Mouse (Mus musculus) 3134 (cell line): Measurements from ENCODE around the gene Trem2.
A peak's percentile ranks its signal among the peaks of the same experiment; 100 is the strongest.
"Not testable (repeated sequence)": the region's sequence is repeated elsewhere in the genome, so short reads cannot be mapped to it uniquely, and the experiment has no call there.

ENCODE experiments used
- DNase-seq: peaks from one replicate; pipeline ENCODE4 v3.0.0-alpha.2; 2011; ENCODE audit warnings: low spot score; ENCODE audit not compliant: insufficient read length; ENCODE audit errors: extremely low read depth

The Trem2 gene

DNA sequence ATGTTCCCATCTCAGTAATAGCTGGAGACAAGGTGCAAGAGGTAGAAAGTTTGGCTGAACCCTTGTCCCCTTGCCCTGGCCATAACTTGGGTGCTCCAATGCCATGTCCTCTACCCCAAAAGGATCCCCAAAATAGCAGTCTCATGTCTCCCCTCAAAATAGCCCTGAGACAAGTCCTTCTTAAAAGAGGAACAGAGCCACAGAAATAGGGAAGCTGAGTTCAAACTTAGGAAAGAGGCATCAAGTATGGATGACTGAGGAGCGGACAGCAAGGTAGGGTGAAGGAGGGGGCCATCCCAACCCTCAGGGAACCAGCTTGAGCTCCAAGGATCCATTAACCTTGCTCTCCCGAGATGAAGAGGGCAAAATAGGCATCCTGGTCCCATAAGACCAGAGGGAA is 1.1 kb downstream of the Trem2 start:
- no peak for DNase-seq

DNA sequence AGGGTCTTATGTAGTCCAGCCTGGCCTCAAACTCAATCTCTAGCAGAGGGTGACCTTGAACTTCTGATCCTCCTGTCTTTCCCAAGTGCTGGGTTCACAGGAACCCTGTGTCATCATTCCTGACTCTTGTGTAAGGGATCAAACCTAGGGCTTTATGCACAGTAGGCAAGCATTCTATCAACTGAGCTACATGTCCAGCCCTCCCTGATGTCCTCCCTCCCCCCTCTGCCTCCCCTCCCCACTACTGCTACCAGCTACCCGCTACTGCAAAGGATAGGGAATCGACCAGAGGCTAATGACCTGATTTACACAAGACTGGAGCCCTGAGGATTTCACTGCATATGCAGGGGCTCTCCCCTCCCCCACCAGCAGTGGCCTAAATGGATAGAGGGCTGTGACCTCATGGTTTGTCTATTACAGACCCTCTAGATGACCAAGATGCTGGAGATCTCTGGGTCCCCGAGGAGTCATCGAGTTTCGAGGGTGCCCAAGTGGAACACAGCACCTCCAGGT is 4.5 kb downstream of the Trem2 start:
- no peak for DNase-seq

DNA sequence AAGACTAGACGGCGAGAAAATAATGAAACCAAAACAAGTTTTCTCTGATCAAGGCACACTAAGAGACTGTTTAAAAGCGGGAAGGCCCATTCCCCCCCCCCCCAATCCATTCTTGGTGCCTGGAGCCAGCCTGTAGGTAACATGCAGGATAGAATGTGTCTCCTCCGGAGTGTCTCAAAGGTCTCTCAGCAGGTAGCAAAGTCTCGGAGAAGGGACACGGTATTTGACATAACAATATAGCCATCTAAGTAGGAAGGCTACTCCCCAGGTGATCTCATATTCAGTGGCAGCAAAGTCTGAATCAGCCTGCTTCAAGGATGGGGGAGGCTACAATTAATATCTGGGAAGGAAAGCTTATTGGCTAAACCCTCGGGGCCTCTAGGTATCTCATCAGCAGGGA is 6.8 kb downstream of the Trem2 start:
- not testable (repeated sequence) for DNase-seq

DNA sequence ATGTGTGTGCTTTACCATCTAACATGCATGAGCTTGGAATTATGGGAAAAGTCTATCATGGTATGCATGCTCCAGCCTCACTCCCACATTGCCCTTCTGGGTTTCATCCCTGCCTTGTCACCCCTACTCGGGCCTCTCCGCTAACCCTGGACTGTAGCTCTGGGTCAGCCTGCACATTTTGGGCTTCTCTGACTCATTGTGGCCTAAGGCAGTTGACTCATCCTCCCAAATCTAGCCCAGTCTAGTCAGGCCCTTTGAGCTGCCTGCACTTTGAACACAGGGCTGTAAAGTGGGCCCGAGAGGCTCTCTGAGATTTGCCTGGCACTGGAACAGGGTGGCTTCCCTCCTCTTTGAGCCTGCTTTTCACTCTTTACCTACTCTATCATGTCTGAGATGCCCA is 9.6 kb downstream of the Trem2 start:
- DNase-seq: peak; percentile 83

DNA sequence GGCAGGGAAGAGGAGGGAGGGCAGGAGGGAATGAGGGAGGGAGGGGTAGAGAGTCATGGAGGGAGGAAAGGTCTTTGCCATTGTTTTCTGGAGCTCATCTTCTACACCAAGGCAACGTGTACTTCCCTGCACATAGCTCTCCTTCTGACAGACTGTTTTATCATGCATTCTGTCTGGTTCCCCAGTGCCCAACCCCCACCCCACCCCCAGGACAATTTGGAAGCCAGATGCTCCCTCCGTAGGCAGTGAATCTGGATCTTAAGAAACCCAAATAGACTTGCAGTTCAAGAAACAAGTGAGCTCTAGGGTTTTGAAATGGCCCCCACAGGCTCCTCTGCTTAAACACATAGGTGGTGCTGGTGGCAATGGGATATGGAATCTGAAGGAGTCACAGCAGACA is 11.7 kb downstream of the Trem2 start:
- DNase-seq: no peak

DNA sequence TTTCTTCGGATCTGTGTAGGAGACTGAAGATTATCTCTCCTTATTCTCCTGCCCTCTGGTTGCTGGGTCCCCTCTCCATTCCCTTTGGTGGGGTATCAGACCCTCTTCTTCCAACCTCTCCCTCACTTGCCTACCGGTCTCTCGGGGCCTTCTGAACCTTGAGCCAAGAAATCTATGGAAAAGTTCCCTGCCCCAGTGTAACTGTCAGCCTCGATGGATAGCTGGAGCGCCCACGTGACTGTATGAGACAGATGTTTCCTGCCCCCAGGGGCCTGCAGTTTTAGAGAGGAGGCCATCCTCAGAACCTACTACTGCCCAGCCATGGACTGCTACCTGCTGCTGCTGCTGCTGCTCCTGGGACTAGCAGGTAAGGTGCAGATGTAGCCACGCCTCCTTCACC is 13.4 kb downstream of the Trem2 start, which contains the start of gene Treml1:
Gene Treml1 (plus strand): TSS at position 301 of the 400 bp plus-strand sequence.
- no peak for DNase-seq

DNA sequence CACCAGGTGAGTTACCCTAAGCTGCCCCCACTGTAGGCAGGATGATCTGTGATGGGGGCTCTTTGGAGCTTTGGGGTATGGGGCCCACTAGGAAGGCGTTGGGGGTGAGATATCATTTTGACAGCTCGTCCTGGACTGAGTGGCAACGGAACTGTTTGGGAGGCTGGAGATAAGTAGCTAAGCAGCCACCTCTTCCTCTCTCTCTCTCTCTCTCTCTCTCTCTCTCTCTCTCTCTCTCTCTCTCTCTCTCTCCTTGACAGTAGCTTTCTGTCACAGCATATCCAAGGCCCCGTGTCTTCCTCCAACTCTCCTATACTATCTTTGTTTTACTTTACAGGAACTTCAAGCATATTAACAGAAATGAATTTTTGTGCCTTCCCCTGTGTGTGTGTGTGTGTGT is 14.3 kb downstream of the Trem2 start:
- DNase-seq: no peak

DNA sequence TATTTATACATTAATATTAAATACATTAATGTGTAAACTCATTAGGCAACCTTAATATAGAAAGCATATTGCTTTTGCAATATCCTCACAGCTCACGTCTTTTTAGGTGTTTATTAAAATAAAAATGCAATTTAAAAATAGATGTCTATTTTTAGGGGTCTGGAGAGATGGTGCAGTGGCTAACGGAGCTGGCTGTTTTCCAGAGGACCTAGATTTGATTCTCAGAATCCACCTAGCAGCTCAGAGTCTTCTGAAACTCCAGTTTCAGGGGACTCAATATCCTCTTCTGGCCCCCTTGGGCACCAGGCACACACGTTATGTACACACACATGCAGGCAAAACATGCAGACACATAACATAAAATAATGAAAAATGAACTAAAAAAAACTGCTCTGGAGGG is 16.1 kb downstream of the Trem2 start:
- no peak for DNase-seq

DNA sequence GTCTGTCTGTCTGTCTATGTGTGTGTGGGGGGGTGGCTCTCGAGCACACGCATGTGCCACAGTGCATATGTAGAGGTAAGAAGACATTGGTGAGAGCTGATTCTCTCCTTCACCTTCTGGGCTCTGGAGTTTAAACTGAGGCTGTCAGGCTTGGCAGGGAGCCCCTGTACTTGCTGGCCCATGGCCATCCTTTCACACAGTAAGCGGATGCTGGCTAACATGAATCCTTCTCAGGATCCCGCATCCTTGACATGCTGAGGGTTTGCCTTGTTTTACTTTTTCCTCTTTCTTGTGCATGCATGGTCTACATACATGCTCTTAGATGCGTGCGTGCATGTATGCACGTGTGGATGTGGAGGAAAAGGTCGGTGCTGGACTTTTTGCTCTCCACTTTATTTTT is 16.8 kb downstream of the Trem2 start:
- DNase-seq: no peak

DNA sequence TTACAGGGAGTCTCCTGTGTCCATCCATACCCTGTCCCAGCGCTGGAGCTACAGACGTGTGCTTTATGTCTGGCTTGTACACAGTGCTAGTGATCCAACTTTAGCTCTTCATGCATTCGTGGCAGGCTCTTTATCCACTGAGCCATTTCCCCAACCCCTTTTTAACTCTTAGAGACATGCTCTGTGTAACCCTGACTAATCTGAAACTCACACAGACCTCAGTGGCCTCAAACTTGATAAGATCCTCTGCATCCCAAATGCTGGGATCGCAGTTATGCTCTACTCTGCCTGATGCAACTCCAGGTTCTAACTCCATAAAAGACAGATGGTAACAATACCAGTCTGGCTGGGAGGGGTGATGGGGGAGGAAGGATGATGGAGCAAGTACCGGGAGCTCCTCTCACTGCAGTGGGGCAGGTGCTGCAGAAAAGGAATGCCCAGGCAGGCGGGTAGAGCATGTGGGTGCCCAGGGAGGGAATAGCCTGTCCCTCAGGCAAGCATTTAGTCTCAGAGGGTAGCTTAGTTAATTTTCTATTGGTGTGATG is 17.3 kb downstream of the Trem2 start:
- DNase-seq: no peak

DNA sequence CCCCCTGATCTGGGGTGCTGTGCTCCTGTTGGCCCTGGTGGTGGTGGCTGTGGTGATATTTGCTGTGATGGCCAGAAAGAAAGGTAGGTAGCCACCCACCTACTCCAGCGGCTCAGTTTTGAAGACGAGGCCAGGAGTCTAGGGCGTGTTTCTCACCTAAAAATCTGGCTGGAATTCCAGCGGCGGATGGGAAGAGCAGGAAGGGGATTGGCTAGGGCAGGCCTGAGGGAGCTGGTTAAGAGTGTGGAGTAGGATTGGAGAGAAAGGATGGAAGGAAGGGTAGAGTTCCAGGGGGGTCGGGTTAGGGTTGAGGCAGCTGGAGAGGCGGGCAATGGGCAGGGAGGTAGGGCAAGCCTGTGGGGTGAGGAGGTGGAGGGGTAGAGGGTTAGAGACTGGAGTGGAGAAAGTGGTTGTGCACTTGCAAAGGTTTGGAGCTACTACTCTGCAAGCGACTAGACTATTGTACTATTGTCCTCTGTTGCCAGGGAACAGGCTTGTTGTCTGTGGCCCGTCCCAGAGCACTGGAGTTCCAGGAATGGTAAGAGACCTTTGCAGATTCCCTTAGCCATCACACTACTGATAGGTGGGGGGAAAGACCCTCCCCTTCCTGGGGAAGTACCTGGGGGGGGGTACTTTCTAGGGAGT is 19.4 kb downstream of the Trem2 start:
- DNase-seq: no peak

DNA sequence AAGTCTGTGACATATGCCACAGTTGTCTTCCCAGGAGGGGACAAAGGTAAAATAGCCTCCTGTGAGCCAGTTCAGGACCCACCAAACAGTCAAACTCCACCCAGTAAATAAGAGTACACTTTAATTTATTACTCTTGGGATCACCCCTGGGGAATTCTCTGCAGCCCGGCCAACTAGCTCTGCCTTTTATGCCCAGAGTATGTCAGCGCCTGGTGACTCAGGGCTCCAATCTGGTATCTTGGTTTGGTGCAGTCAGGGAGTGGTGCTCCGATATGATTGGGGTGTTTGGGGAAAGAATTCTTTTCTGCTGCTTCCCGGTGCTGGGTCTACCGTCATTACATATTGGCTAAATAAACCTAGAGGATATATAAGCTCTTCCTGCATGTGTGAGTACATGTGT is 20.6 kb downstream of the Trem2 start:
- peak; percentile 20 for DNase-seq

DNA sequence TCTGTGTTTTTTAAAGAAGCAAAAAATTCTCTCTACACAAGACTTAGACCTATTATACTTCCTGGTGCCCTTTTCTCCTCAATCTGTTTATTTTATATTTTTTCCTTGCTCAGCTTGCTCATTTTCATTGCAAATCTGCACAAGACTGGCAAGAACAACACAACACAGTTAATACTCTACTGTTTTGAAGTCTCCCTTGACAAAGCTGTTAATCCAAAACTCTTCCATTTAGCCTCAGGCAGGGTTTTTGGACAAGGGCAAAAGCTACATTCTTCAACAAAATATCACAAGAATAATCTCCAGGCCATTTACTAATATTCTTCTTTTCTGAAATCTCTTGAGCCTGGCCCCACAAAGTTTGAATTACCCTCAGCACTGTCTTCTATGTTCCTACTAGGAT is 25.4 kb downstream of the Trem2 start:
- DNase-seq: no peak

DNA sequence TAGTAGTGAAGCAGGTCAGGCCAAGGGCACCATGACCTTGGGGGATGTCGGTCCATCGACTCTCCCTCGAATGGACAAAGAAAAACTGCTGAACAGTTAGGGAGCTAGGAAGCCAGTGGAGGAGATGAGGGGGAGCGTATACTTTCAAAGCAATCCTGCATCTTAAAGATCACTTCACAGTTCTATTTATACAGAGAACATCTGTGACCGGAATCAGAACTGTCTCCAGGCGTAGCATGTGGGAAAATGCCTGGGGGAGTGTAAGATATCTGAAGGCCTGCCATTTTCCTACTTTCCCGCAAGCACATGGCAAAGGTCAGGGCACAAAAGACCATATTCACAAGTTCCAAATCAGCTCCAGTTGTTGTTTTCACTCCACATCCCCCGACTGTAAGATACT is 26.8 kb downstream of the Trem2 start:
- no peak for DNase-seq

DNA sequence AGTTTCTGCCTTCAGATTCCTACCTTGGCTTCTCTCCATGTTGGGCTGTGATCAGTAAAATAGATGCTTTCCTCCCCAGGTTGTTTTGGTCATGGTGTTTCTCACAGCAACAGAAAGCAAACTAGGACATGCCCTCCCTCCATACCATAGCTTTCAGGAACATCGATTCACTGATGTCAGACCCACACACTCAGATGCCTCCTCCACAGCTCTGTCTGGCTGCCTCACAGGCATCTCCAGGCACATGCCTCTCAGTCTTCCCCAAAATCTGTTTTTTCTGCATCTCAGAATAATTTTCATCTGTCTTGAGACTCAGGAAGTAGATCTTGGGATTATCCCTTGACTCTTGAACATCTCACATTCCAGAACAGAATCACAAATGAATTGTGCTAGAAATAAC is 29.9 kb downstream of the Trem2 start:
- no peak for DNase-seq

DNA sequence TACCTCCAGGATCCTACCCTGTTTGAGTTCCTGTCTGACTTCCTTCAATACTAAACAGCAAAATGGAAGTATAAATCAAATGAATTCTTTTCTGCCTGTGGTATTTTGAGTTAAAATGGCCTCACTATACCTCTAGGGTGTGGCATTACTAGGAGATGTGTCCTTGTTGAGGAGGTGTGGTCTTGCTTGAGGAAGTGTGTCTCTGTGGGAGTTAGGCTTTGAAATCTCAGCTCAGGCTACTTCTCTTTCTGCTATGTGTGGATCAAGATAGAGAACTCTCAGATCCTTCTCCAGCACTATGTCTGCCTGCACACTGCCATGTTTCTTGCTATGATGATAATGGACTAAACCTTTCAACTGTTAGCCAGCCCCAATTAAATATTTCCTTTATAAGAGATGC is 32.8 kb downstream of the Trem2 start:
- no peak for DNase-seq

DNA sequence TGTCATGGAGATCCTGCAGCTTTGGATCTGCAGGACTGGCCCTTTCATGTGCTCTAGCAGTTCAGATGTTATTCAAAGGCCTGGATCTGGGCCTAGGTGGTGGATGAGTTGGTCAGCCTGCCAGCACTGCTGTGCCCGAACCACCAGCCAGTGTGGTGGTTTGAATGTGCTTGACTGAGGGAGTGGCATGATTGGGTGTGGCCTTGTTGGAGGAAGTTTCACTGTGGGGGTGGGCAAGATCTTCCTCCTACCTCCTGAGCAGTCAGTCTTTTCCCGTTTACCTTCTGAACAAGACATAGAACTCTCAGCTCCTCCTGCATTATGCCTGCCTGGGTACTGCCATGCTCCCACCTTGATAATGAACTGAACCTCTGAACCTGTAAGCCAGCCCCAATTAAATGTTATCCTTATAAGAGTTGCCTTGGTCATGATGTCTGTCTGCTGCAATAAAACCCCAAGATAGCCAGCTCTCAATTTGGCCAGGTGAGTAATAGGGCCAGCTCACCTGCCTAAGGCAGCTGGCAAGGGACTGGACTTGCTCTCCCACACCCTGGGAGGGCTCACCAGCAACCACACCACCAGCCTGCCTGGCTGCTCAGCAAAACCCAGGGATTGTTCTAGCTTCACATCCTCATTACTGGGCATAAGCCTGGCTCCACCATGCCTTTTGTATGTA is 39.7 kb downstream of the Trem2 start:
- DNase-seq: peak; percentile 58

DNA sequence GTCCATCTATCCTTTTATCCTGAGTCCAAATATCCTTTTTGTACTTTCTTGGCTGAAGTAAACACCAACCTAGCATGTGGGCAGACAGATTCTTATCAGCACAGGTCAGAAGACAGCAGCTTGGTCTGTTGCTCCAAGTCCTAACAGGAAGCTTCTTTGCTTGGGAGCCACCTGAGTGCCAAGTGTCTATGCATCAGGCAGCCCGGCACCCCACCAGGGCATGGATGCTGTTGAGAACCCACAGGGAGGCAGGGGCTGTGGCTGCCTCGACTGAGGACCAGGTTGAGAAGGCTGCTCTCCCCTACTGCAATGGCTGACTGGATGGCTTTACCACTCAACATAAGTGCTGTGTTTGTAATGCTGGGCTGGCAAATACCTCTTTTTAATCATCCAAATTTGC is 42.5 kb downstream of the Trem2 start:
- no peak for DNase-seq

DNA sequence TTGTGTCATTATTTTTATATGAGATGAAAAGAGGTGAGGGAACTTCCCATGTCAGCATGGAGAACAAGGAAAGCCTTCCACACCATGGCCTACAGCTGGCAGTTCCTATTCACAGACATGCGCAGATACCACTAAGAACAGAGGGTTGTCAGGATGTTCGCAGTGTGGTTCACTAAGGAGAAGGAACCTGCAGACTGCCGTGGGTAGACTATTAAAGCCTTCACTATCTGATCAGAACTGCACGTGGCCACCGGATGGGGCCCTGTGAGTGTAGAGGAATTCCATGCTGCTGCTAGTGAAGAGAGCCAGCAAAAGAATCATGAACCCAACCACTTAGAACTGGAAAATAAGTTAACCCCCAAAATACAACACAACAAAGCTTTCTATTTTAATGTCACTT is 43.2 kb downstream of the Trem2 start:
- DNase-seq: no peak

DNA sequence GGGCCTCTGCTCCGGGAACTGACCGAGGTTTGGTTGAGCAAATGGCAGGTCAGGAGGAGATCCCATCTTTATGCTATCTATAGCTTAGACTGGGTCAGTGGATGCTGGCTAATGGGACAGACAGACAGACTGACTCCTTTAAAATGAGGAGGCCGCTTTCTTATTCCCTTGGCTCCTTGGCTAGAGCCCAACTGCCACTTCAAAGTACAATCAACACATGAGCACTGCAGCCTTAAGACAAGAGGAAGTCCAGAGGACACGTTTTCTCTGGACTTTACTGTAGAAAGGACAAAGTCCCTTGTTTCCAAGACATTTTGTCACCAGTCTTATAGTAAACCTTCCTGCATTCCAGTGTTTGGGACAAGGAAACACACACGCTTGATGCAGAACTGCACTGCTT is 45.2 kb downstream of the Trem2 start:
- no peak for DNase-seq

DNA sequence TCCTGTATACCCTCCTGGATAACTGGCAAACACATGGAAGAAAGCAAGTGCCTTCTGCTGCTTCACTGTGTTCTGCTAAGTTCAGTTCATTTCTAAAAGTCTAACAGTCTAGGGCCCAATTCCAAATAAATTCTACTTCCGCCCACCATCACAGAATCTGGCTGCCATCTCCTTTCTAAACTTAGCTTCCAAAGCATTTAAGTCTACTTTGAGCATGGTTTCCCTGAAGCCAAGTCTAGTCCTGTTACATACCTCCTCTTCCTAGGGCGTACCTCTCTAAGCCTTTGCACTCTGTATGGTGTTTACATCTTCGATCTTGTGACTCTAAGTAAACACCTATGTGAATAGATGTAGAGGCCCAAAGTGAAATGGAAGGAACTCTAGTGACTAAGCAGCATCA is 46.4 kb downstream of the Trem2 start:
- DNase-seq: no peak

DNA sequence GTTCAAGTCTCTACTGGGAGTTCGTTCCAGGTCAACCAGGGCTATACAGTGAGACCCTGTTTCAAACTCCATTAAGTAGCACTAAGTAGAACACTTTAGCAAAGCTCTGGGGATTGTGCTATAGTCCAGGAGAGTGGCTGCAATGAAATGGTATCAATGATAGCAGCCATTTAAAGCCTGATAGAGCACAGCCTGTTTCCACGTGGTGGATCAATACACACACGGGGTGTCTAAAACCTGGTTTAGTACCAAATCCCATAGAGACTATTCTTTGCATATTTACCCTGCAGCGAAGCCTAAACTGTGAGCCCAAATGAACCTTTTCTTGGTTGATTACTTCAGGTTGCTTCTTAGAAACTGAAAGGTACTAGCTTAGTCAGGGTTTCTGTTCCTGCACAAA is 55.5 kb downstream of the Trem2 start:
- no peak for DNase-seq
